Mouse (Mus musculus) myocyte (in vitro differentiated cells): ENCODE results near the gene Tmem175. TPM values are rescaled to one million over a fixed set of nuclear protein-coding genes. Genes with fewer than 3 reads are reported as not detected.
A peak's percentile ranks its signal among the peaks of the same experiment; 100 is the strongest.

Source experiments
- H3K27me3 ChIP-seq: one replicate; pipeline ENCODE4 v1.6.1; 2011; ENCODE audit not compliant: control insufficient read depth, insufficient read depth, insufficient read length
- H3K36me3 ChIP-seq: one replicate; pipeline ENCODE4 v1.6.1; 2011; ENCODE audit not compliant: control insufficient read depth, insufficient read depth
- H3K4me2 ChIP-seq: one replicate; pipeline ENCODE4 v1.6.1; 2011; ENCODE audit warnings: low read depth, control low read depth
- H3K4me3 ChIP-seq: one replicate; pipeline ENCODE4 v1.5.1; 2011; ENCODE audit warnings: mild to moderate bottlenecking, control low read depth, moderate library complexity
- H3K79me2 ChIP-seq: one replicate; pipeline ENCODE4 v1.6.1; 2011; ENCODE audit not compliant: control insufficient read depth, insufficient read depth
- H3ac ChIP-seq: one replicate; pipeline ENCODE4 v1.6.1; 2011; ENCODE audit not compliant: control insufficient read depth, insufficient read length
- CEBPB ChIP-seq: IDR thresholded peaks from 2 replicates; pipeline ENCODE4 v1.6.1; 2011; ENCODE audit warnings: mild to moderate bottlenecking, moderate library complexity; ENCODE audit not compliant: poor library complexity, insufficient read depth, severe bottlenecking
- E2F4 ChIP-seq: IDR thresholded peaks from one replicate; pipeline ENCODE4 v1.6.1; 2011; ENCODE audit warnings: mild to moderate bottlenecking, control low read depth, moderate library complexity; ENCODE audit not compliant: insufficient read depth
- MAX ChIP-seq: IDR thresholded peaks from one replicate; pipeline ENCODE4 v1.6.1; 2011; ENCODE audit warnings: low read depth, mild to moderate bottlenecking, control low read depth
- MYOD1 ChIP-seq, 3 experiments: IDR thresholded peaks; one replicate each; pipeline ENCODE4 v1.6.1; 2011; ENCODE audit warnings: control low read depth in 2 of 3, low read depth in 2 of 3, mild to moderate bottlenecking in 2 of 3, moderate library complexity in 1 of 3; ENCODE audit not compliant: insufficient read length in 2 of 3, control insufficient read depth in 1 of 3
- MYOG ChIP-seq, 3 experiments: IDR thresholded peaks; one replicate each; pipeline ENCODE4 v1.6.1; 2011; ENCODE audit warnings: control low read depth in 2 of 3, low read depth in 2 of 3, mild to moderate bottlenecking in 2 of 3; ENCODE audit not compliant: insufficient read length in 2 of 3, control insufficient read depth in 1 of 3, insufficient read depth in 1 of 3
- POLR2A ChIP-seq: IDR thresholded peaks from one replicate; pipeline ENCODE4 v1.6.1; 2011; ENCODE audit warnings: low read depth, mild to moderate bottlenecking, control low read depth, moderate library complexity; ENCODE audit not compliant: insufficient read length
- POLR2AphosphoS2 ChIP-seq: IDR thresholded peaks from one replicate; pipeline ENCODE4 v1.6.1; 2011; ENCODE audit warnings: low read depth, control low read depth; ENCODE audit not compliant: insufficient read length
- REST ChIP-seq: IDR thresholded peaks from one replicate; pipeline ENCODE4 v1.6.1; 2011; ENCODE audit warnings: mild to moderate bottlenecking, control low read depth, moderate library complexity; ENCODE audit not compliant: insufficient read depth, insufficient read length
- SRF ChIP-seq: IDR thresholded peaks from one replicate; pipeline ENCODE4 v1.6.1; 2011; ENCODE audit warnings: low read depth; ENCODE audit not compliant: control insufficient read depth, insufficient read length
- TCF12 ChIP-seq: IDR thresholded peaks from one replicate; pipeline ENCODE4 v1.6.1; 2011; ENCODE audit warnings: mild to moderate bottlenecking, control low read depth; ENCODE audit not compliant: poor library complexity, insufficient read depth, severe bottlenecking
- TCF3 ChIP-seq: IDR thresholded peaks from one replicate; pipeline ENCODE4 v1.6.1; 2011; ENCODE audit warnings: low read depth, control low read depth; ENCODE audit not compliant: insufficient read length
- USF1 ChIP-seq: IDR thresholded peaks from one replicate; pipeline ENCODE4 v1.6.1; 2011; ENCODE audit warnings: low read depth, mild to moderate bottlenecking, control low read depth, moderate library complexity
- polyA plus RNA-seq: library from polyadenylated mRNA; unstranded; fragments of >200 nt; fragmentation: generic; extraction: Trizol; gene quantifications from one replicate; pipeline ENCODE4 v1.2.1, GENCODE M21; 2012; ENCODE audit warnings: missing spikeins

Tmem175 gene
- 15.1 TPM for polyA plus RNA-seq

GRCm38 (mm10) chr5:108629634-108630483 lies at the start of gene Tmem175, which contains the start of gene Gak:
Tmem175 (plus strand) TSS chr5:108629770.
Gak (minus strand) TSS chr5:108629755.
- Histone ChIP-seq H3K36me3 (no peaks in the 10 kb centered on the region), H3K4me3 (peak within 1 kb of the TSS; percentile 86), H3K4me2 (peak within 1 kb of the TSS; percentile 83), H3K27me3 (no peaks in the 10 kb centered on the region), H3K79me2 (peaks cover 43% of the 10 kb centered on the region), H3ac (peak within 1 kb of the TSS; percentile 78)
- TF ChIP-seq MYOD1 (IDR thresholded peaks at IDR 0.05; ENCODE audit: control insufficient read depth in 1 of 3, insufficient read length in 2 of 3, low read depth in 2 of 3) = peak in 1 of 3 experiments; percentile 67
- TF ChIP-seq POLR2A = peak; percentile 96
- no peak for TF ChIP-seq E2F4
- TF ChIP-seq CEBPB = no peak
- TF ChIP-seq POLR2AphosphoS2 = peak; percentile 97
- TF ChIP-seq REST = no peak
- TF ChIP-seq MYOG (IDR thresholded peaks at IDR 0.05; ENCODE audit: control insufficient read depth in 1 of 3, insufficient read depth in 1 of 3, insufficient read length in 2 of 3, low read depth in 2 of 3) = peak in 2 of 3 experiments; percentile 47 to 77

GRCm38 (mm10) chr5:108581361-108581891 lies 48.1 kb upstream of the Tmem175 start:
- Histone ChIP-seq H3K4me2 (no peak overlapping the region), H3ac (no peak overlapping the region), H3K27me3 (no peaks in the 10 kb centered on the region), H3K79me2 (no peaks in the 10 kb centered on the region), H3K4me3 (no peak overlapping the region), H3K36me3 (peaks cover 51% of the 10 kb centered on the region)
- TF ChIP-seq MYOD1 (IDR thresholded peaks at IDR 0.05; ENCODE audit: control insufficient read depth in 1 of 3, insufficient read length in 2 of 3, low read depth in 2 of 3) (no peak), REST (no peak), E2F4 (no peak), MAX (no peak), SRF (no peak)

DNA sequence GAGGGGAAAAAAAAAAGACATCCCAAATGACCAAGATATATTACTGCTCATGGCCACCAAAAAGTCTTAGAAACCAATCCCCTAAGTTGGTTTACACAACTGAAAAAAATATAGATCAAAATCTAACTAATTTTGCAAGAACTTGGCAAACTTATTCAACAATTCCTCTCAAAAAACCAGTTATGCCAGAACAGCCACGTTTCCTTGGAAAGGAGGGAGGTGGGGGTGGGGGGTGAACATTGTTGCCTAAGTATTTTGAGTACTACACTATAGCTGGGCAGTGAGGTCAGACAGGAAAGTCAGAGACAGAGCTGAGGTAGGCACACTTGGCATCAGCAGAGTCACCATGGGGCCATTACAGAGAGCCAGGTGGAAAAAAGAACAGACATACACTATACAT lies 29.6 kb upstream of the Tmem175 start:
- Histone ChIP-seq H3K4me2 (no peak overlapping the region), H3K27me3 (no peaks in the 10 kb centered on the region), H3ac (no peak overlapping the region), H3K36me3 (peaks cover 67% of the 10 kb centered on the region), H3K79me2 (no peaks in the 10 kb centered on the region), H3K4me3 (no peak overlapping the region)
- TF ChIP-seq POLR2AphosphoS2 = no peak
- no peak for TF ChIP-seq SRF
- no peak for TF ChIP-seq USF1
- TF ChIP-seq MYOG (IDR thresholded peaks at IDR 0.05; ENCODE audit: control insufficient read depth in 1 of 3, insufficient read depth in 1 of 3, insufficient read length in 2 of 3, low read depth in 2 of 3) = no peak
- no peak for TF ChIP-seq TCF12
- TF ChIP-seq REST = no peak
- no peak for TF ChIP-seq MYOD1 (IDR thresholded peaks at IDR 0.05; ENCODE audit: control insufficient read depth in 1 of 3, insufficient read length in 2 of 3, low read depth in 2 of 3)
- no peak for TF ChIP-seq CEBPB
- TF ChIP-seq E2F4 = no peak
- no peak for TF ChIP-seq TCF3
- TF ChIP-seq POLR2A = no peak
- no peak for TF ChIP-seq MAX

DNA sequence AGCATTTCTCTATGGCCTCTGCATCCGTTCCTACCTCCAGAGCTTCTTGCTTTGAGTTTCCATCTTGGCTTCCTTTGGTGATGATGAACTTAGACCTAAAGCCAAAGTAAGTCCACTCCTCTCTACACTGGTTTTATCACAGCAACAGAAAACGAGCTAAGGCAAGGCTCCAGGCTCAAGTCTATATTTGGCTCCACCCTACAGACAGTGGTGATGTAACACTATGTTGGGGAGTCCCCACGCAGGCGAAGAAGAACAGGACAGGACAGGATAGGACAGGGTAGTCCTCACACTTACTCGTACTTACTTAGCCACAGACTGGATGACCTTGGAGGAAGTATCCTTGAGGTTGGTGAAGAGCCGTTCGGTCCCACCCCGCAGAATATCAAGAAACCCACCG lies 27.0 kb upstream of the Tmem175 start:
- TF ChIP-seq USF1 = no peak
- no peak for TF ChIP-seq REST
- TF ChIP-seq POLR2A = no peak
- TF ChIP-seq MYOD1 (IDR thresholded peaks at IDR 0.05; ENCODE audit: control insufficient read depth in 1 of 3, insufficient read length in 2 of 3, low read depth in 2 of 3) = no peak
- TF ChIP-seq CEBPB = no peak
- no peak for TF ChIP-seq MAX
- no peak for TF ChIP-seq SRF
- TF ChIP-seq E2F4 = no peak
- Histone ChIP-seq H3K4me2 (no peak overlapping the region), H3K4me3 (no peak overlapping the region), H3ac (no peak overlapping the region), H3K79me2 (no peaks in the 10 kb centered on the region), H3K27me3 (no peaks in the 10 kb centered on the region), H3K36me3 (peaks cover 64% of the 10 kb centered on the region)

DNA sequence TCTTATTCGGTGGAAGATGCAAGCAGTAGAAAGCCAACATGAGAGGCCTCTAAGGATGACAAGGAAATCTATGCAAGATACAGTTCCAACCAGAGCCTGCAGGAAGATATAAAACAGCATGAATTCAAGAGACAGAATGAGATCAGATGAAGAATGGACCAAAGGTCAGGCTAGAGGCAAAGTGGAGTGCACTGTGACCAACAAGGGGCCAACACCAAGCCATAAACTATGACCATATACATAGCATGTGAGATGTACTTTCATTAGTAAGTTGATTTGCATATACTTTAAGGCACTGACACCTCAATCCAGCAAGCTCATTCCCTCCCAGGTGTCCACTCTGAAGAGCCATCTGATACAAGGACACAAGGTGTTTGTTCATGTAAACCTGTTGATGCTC lies 19.1 kb upstream of the Tmem175 start:
- no peak for TF ChIP-seq MYOG (IDR thresholded peaks at IDR 0.05; ENCODE audit: control insufficient read depth in 1 of 3, insufficient read depth in 1 of 3, insufficient read length in 2 of 3, low read depth in 2 of 3)
- TF ChIP-seq REST = no peak
- TF ChIP-seq TCF12 = no peak
- no peak for TF ChIP-seq USF1
- no peak for TF ChIP-seq TCF3
- TF ChIP-seq POLR2AphosphoS2 = no peak
- no peak for TF ChIP-seq CEBPB
- no peak for TF ChIP-seq MAX
- TF ChIP-seq E2F4 = no peak
- TF ChIP-seq POLR2A = no peak
- TF ChIP-seq SRF = no peak
- no peak for TF ChIP-seq MYOD1 (IDR thresholded peaks at IDR 0.05; ENCODE audit: control insufficient read depth in 1 of 3, insufficient read length in 2 of 3, low read depth in 2 of 3)
- no peak overlapping the region for H3ac ChIP-seq
- H3K27me3 ChIP-seq = no peaks in the 10 kb centered on the region
- H3K4me2 ChIP-seq = no peak overlapping the region
- no peaks in the 10 kb centered on the region for H3K79me2 ChIP-seq
- peaks cover 79% of the 10 kb centered on the region for H3K36me3 ChIP-seq
- no peak overlapping the region for H3K4me3 ChIP-seq
